Mouse (Mus musculus): ENCODE results near the gene Hoxd11.

Hoxd11 gene

DNA sequence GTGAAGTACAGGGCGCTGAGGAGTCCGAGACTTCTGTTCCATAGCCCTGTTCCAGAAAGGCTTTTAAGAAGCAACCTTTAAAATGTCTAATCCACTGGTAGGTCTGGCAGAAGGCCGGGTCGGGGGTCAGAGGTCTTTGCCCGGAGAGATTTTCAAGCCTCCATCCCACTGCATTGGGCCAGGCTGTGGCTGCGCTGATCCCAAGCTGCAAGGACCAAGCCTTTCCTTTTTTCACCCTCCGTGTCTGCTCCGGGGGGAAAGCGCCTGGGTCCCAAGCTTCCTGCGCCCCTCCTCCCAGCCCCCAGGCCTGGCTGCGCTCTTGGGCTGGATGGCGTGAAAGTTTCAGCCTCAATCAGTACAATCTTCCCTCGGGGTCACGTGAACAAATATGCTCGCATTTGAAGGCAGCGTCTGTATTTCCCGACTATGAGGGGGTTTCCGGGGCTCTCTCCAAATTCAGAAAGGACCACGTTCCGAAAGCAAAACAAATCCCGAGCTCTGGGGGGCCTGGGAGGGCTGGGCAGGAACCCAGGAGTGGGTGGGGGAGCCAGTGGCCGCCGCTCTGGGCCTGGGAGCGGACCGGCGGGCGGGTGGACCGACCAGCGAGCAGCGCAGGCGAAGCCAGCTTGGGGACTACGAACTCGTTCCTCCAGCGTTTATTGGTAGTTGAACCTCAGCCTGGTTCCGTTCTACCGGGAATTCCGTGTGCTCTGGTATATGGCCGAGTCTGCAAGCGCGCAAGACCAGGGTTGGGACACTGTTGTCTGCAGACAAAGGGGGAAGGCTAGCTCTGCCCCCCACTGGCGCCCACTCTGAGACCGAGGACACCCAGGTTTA, 56.7 kb downstream of the Hoxd11 start:
- ChIA-PET CTCF (interaction anchor here in 3 of 4 experiments (0.5 to 0.6 kb wide), 4 partner anchors 30 to 70 kb away, joined by 3 to 6 read pairs (median 4); no protein-coding TSS in a partner anchor), POLR2A (interaction anchor here in 2 of 4 experiments (1.1 to 1.5 kb wide), 2 partner anchors 10 to 45 kb away, joined by 3 to 4 read pairs; partner anchors contain the start of gene Hoxd10 (in 1 of the 2))

Measured in embryonic stem cell, embryonic (primary cell).